Mouse (Mus musculus) stomach, postnatal 0 days (tissue): ENCODE data around the gene Zfp366.

Experiments
- CTCF ChIP-seq: IDR thresholded peaks from 2 replicates; pipeline ENCODE4 v1.5.1; 2016; ENCODE audit warnings: antibody characterized with exemption, low read depth, mild to moderate bottlenecking, moderate library complexity
- EP300 ChIP-seq: optimal IDR thresholded peaks from 2 replicates; pipeline ENCODE3; 2016; ENCODE audit warnings: antibody characterized with exemption

DNA sequence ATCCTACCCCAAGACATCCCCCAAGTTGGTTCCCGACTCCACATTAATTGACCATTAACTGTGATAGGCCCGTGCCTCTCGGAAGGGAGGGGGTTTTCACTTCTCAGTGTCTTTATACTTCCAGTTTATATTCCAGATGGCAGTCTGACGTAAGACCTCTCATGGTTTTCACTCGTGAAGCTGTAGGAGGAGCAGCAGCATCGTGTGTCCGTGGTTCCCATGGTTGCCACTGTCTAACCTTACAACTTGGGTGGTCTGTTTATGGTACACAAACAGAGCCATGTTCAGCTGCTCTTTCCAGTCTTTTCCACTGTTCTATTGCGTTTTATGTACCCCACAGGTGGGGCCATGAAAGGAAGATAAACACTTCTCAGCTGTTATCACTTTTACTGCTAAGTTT is 33.5 kb upstream of the Zfp366 start:
- TF ChIP-seq EP300 (no peak), CTCF (peak; percentile 25; the same call in 1 of the 2 replicates)
